Mouse (Mus musculus) T-cell, adult 2 months (primary cell): ENCODE results near the gene Lmod3.
"Not testable (repeated sequence)": the region's sequence is repeated elsewhere in the genome, so short reads cannot be mapped to it uniquely, and the experiment has no call there.

Experiments
- DNase-seq: peaks from one replicate; pipeline ENCODE4 v3.0.0; 2022; ENCODE audit warnings: low spot score

The Lmod3 gene

GRCm38 (mm10) chr6:97276366-97276765 lies 23.8 kb upstream of the Lmod3 start:
- DNase-seq = no peak

DNA sequence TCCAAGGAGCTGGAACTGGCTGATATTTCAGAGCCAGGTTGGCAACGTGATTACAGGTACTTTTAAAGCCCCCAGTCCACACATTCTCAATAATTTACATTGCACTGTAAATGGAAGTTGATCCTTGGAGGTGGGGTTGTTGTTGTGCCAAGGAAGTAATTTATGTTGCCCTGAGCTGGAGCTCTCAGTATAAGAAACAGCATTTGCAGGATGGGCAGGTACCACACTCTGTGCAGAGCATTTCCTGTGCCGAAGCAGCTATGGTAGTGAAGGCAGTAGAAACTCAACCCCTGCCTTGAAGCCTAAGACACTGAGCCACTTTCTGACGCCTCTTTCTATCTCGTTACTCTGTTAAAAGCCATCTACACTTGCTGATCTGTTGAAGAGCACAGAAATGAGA lies 23.2 kb upstream of the Lmod3 start:
- peak; percentile 23 for DNase-seq

DNA sequence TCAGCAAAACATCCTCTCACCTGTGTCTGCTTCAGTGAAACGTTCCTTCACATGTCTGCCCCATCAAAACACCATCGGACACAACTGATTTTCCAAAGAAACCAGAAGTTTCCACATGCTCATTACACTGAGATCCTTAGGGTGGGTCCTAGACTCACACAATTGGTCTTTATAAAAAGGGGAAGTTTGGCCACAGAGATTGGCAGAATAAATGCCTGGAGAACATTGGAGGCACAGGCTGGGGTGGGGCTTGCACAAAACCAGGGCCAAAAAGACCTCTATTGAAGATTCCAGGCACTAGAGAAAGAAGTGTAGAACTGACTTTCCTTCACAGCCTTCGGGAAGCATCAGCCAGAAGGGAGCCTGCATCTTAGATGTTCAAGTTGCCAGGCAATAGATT lies 21.2 kb upstream of the Lmod3 start:
- DNase-seq = no peak

DNA sequence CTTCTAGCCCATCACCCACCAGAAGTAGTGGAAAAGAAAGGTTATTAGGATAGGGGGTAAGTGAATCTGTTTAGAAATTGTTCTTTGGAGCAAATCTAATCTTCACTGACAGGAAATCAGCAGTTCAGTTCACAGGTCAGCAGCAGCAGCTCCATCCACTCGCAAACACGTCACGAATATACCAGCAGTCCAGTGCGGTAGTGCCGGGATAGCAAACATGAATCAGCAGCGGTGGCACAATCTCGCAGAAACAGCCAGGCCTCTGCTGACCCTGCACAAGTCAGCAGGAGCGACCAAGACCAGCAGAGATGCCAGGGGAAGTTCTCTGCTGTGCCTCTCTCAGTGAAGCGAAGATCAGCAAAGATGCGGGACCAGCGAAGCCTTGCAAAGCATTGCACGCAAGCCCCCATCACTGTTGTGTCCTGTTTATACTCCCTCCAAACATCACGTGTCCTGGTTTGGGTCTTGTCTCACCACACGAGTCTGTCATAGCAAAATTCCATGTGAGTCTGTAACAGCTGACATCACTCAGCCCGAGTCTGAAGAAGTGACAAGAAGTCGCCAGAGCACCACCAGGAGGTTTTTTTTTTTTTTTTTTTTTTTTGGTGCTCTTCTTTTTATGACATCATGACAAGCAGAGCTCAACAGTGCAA lies 20.6 kb upstream of the Lmod3 start:
- no peak for DNase-seq

DNA sequence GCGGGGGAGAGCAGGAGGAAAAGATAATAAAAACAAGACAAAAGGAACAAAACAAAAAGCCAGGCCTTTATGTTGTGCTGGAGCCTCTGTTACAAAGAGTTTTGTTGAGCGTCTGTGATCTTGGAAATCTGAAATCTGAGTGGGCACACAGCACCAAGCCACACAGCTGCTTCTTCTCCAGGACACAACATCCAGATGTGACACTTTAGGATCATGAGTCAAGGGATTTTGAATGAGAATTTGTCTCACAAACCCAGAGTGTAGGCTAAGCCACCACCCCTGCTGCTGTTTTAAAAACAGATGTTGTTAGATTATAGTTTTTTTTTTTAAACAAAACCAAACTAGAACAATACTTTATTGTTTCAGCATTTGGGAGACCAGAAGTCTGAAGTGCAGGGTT lies 19.8 kb upstream of the Lmod3 start:
- no peak for DNase-seq

- DNase-seq = no peak
Observed at GRCm38 (mm10) chr6:97269596-97269995, 17.0 kb upstream of the Lmod3 start.

DNA sequence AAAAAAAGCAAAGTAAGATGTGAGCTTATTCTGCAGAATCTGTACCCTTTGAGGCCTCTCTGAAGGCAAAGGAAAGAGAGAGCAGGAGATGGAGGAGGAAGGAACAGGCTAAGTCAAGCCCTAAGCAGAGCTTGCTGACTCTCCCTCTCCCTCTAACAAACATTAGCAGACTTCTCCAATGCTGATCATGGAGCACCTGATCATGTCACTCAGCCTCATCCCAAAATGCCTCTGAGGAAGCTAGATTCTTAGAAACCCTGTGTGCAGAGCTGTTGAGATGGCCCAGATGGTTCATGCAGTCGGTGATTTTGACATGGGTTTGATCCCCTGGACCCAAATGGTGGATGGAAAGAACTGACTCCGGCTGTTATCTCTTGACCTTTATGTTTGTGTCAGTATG lies 14.6 kb upstream of the Lmod3 start:
- DNase-seq = no peak

DNA sequence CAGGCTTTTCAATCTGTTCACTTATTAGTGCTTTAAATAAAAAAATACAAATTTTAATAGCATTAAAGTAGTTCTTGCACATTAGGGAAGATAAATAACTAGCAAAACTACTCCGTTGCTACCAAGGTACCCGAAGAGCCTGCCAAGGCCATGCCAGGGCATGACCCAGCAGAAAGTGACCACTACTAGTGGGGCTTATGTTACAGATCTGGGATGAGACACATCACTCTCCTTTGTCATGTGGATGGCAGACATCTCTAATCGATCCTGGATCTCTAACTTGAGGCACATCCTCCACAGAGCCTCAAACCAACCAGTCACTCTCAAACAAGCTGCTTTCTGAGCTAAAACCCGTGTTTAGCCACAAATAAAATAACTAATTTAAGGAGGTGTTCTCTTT lies 14.1 kb upstream of the Lmod3 start:
- no peak for DNase-seq

DNA sequence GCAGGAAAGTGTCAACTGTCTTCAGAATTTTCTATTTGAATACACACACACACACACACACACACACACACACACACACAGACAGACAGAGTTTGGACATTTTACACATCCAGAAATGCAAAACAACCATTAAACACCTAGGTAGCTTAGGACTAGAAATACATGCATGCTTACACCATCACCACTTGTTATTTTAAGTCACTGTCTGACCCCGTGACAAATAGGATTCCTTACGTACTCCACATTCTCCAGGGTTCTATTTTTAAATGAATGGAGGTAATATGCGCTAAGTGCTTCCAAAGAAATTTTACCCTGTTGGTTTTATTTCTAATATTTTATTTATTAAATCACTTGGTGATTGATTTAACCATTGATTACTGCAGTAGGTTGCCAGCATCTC lies 13.1 kb upstream of the Lmod3 start:
- no peak for DNase-seq

DNA sequence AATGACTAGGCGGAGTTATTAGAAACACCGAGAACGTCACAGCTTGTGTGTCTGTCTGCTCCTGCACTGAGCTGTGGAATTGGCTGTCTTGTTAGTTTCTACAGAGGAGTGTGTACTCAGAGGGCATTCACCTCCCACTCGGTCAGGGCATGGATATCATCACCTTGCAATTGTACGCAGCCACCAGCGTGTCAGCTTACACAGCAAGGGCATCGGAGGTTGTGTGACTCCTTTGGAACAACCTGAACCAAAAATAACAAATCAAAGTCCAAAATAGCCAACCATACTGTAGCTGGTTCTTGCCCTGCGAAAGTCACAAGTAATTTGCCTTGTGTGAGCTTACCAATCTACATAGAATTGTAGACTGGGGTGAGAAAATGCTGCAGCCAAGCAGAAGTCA lies 12.7 kb upstream of the Lmod3 start:
- no peak for DNase-seq

GRCm38 (mm10) chr6:97263750-97264149 lies 11.2 kb upstream of the Lmod3 start:
- not testable (repeated sequence) for DNase-seq

GRCm38 (mm10) chr6:97262229-97262628 lies 9.7 kb upstream of the Lmod3 start:
- DNase-seq = no peak

DNA sequence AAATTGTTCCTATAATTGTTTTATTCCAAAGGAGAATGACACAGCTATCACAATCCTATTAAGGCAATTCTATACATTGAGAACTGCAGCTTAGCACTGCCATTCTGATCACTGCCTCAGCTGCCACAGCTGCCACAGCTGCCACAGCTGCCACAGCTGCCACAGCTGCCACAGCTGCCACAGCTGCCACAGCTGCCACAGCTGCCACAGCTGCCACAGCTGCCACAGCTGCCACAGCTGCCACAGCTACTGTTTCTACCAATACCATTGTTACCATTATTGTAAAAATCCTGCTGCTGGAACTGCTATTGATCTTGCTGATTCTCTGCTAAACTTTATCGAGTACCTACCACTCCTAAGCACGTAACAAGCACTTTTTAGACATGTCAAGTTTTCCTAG lies 7.4 kb upstream of the Lmod3 start:
- DNase-seq = not testable (repeated sequence)

DNA sequence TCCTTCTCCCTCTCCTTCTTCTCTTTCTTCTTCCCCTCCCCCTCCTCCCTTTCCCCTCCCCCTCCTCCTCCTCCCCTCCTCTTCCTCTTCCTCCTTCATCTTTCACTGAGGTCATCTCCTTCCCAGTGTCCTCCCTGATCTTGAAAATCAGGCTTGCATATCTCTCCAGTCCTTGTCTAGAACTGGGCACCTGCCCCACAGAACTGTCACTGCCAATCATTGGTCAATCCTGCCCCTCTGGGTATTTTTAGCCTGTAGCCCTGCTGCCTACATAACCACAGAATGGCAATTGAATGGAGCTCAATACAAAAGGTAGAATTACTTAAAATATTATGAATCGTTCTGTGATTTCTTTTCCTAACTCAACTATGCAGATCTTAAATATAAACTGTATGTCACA lies 5.9 kb upstream of the Lmod3 start:
- no peak for DNase-seq

DNA sequence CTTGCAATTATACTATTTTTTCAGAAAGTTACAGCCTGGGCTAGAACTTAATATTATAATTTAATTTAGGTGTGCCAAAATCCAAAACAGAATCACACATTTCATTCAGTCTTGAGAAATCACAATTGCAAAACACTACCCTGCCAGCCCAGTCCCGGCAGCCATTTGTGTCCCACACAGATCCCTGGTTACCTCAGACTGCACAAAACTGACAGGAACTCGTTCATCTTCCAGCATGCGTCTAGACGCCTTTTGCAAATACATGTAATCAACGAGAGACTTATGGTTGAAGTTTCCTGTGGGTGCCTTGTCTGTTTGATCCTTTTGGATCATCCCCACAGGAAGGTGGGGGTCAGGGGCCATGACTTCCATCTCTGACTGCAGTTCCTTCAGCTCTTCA lies 473 bp downstream of the Lmod3 start:
- no peak for DNase-seq

DNA sequence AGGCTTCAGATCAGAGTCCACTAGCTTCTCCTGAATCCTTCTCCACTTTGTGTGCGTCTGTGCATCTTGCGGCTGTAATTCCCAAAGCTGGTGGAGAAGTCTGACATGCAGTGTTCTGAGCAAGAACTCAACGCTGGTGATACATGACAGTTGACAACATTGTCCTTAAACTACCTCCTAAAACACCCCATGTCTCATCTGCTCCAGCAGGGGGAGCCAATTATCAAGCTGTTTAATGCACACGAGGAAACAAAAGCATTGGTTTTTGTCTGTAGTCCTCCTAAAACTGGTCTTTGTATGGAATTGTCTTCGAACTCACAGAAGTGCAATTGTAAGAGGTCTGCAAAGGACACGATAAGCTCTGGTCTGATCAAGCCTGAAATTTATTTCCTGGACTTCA lies 1.6 kb downstream of the Lmod3 start:
- DNase-seq = peak; percentile 61

GRCm38 (mm10) chr6:97245200-97245599 lies 7.4 kb downstream of the Lmod3 start:
- no peak for DNase-seq

- DNase-seq = no peak
Observed at GRCm38 (mm10) chr6:97242522-97242921, 10.0 kb downstream of the Lmod3 start.

DNA sequence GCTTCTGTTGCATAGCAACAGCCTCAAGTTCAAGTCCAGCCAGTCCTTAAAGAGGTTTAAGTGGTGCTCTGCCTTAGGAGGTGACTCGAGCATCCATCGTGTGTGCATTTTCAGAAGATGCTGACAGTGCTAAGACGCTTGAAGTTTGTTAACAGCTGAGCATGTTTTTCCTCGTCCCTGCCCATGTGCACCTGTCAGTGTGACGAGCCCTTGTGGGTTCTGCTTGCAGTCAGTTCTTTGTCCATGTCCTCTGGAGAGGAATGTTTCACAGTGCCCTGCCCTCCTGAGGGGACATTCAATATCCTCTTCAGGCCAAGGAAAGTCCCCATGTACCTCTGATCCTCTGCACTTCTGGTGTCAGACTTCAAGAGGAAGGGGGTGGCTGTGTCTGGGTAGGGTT lies 12.5 kb downstream of the Lmod3 start:
- no peak for DNase-seq

- DNase-seq = no peak
Observed at GRCm38 (mm10) chr6:97239360-97239759, 13.2 kb downstream of the Lmod3 start.

- no peak for DNase-seq
Observed at GRCm38 (mm10) chr6:97236088-97236487, 16.5 kb downstream of the Lmod3 start.

DNA sequence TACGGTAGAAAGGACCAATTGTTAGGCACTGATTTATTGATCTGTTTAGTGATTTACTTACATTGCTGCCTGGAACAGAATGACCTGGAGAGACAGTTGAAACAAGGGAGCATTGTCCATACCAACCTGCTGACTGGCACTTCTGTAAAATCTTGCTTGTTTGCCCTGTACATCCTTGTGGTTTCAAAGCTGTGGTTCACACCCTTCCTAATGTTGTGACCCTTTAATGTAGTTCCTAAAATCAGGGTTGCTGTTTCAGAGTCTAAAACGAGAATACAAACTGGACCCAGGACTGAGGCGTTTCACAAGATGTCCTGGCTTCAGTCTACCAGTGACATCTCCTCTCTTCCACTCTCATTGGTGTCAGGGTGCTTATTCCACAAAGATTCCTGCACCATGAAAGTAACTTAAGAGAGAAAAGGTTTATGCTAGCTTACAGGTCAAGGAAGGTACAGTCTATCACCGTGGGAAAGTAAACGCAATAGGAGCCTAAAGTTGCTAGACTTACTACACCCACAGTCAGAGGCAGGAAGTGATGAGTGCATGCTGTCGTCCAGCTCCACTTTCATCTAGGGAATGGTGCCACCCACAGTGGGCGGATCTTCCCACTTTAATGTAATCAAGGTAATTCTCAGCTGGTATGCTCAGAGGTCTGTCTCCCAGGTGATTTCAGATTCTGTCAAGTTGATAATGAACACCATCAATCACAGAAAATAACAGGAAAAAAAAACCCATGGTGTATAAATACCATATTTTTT lies 17.5 kb downstream of the Lmod3 start:
- peak; percentile 25 for DNase-seq

DNA sequence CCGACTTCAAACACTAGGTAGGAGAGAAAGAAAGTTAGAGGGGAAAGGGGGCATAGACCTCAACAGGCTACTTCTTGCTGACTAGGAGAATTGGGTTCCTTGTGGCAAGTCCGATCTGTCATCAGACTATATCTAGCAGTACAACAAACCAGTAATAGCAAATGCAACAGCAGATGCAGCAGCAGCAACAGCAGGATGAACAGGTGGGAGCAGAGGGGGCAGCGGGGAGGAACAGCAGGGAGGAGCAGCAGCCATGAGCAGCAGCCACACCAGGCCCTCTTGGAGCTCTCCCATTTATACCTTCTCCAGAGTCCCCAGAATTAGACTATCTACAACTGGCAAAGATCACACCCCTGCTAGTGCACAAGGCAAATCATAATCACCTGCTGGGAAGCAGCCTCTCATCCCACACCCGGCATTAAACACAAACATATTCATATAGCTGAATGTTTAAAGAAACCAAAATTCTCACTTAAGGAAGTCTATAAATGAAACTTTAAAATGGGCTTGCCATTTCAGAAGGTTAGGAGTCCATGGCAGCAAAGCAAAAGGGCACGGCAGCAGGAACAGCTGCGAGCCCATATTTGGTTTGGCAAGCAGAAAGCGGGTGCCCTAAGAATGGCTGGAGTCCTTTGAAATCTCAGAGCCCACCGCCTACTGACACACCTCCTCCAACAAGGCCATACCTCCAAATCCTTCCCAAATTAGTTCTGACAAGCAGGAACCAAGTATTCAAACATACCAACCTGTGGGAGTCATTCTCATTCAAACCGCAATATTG lies 25.3 kb downstream of the Lmod3 start:
- no peak for DNase-seq
